Mouse (Mus musculus) G1E (cell line): Measurements from ENCODE around the gene Bmp5.

Source experiments
- CTCF ChIP-seq: IDR thresholded peaks from 2 replicates; pipeline ENCODE4 v1.5.1; 2012; ENCODE audit warnings: low read depth, low read length, inconsistent platforms, mixed read lengths
- GATA1 ChIP-seq: IDR thresholded peaks from 2 replicates; pipeline ENCODE4 v1.6.1; 2012; ENCODE audit warnings: borderline replicate concordance, low read length, inconsistent platforms, mixed read lengths
- GATA2 ChIP-seq: IDR thresholded peaks from 2 replicates; pipeline ENCODE4 v1.6.1; 2012; ENCODE audit warnings: low read depth, low read length, inconsistent platforms, borderline replicate concordance
- POLR2AphosphoS5 ChIP-seq: IDR thresholded peaks from 2 replicates; pipeline ENCODE4 v1.6.1; 2012; ENCODE audit warnings: low read depth, low read length, inconsistent platforms; ENCODE audit not compliant: insufficient replicate concordance
- TAL1 ChIP-seq: conservative IDR thresholded peaks from 2 replicates; pipeline ENCODE4 v1.6.1; 2012; ENCODE audit warnings: low read depth, low read length, inconsistent platforms, mixed read lengths

DNA sequence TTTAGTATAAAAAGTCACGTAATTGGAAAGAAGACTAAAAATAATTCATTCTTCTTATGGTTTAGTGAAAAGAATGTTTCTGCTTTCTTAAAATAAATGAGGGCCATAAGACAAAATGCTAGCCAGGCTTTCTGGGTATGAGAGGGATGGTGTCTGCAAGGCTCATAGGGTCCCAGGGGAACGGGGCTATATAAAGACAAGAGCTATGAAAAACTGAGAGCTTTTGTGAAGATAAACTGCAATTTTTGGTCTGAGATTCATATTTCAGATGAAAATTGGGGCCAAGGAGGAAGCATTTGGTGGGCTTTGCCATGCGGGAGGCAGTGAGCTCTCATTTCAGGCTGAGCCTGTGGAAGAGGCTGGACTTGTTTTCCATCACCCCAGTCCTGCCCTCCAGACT is 83.0 kb downstream of the Bmp5 start:
- no peak for TF ChIP-seq CTCF
- no peak for TF ChIP-seq POLR2AphosphoS5
- TF ChIP-seq GATA1 = no peak
- TF ChIP-seq TAL1 = no peak
- TF ChIP-seq GATA2 = no peak
